Mouse (Mus musculus): ENCODE measurements around the gene Mul1. TPM values are rescaled to one million over a fixed set of nuclear protein-coding genes. Genes with fewer than 3 reads are reported as not detected.

Gene Mul1
- polyA plus RNA-seq, 1 experiment from 2014 or later: 16.8 TPM

GRCm38 (mm10) chr4:138458171-138458570 lies 23.7 kb downstream of the Mul1 start:
- peaks cover 22% of the 10 kb centered on the region for H3K4me1 ChIP-seq (replicated peaks; ENCODE audit: control insufficient read depth, insufficient read depth, low read length)
- no peak overlapping the region for H3K4me3 ChIP-seq (ENCODE audit: low read length)
- no peak for ATAC-seq (ENCODE audit: low read depth)
- no peak overlapping the region for H3K4me2 ChIP-seq (ENCODE audit: low read depth, low read length)
- H3K27ac ChIP-seq (ENCODE audit: low read length): no peak overlapping the region
- H3K9me3 ChIP-seq (ENCODE audit: control insufficient read depth, low read length): no peaks in the 10 kb centered on the region
- no peak overlapping the region for H3K9ac ChIP-seq (ENCODE audit: low read length)
- no peaks in the 10 kb centered on the region for H3K36me3 ChIP-seq (ENCODE audit: control insufficient read depth, insufficient read depth, low read length)
- H3K27me3 ChIP-seq (ENCODE audit: control insufficient read depth, insufficient read depth, low read depth, low read length): no peaks in the 10 kb centered on the region; the same call in 1 of the 2 replicates
- 81% methylated on average over 7 of the region's 7 CpGs for WGBS

GRCm38 (mm10) chr4:138458735-138459440 lies 24.4 kb downstream of the Mul1 start:
- Histone ChIP-seq H3K4me1 (replicated peaks; ENCODE audit: control insufficient read depth, insufficient read depth, low read length) (peaks cover 25% of the 10 kb centered on the region), H3K9ac (ENCODE audit: low read length) (no peak overlapping the region), H3K4me2 (ENCODE audit: low read depth, low read length) (no peak overlapping the region), H3K9me3 (ENCODE audit: control insufficient read depth, low read length) (no peaks in the 10 kb centered on the region), H3K27ac (ENCODE audit: low read length) (no peak overlapping the region), H3K36me3 (ENCODE audit: control insufficient read depth, insufficient read depth, low read length) (no peaks in the 10 kb centered on the region), H3K27me3 (ENCODE audit: control insufficient read depth, insufficient read depth, low read depth, low read length) (no peaks in the 10 kb centered on the region; the same call in 1 of the 2 replicates), H3K4me3 (ENCODE audit: low read length) (no peak overlapping the region)
- ATAC-seq (ENCODE audit: low read depth): no peak
- 64% methylated on average over 5 of the region's 5 CpGs for WGBS

GRCm38 (mm10) chr4:138459775-138460174 lies 25.3 kb downstream of the Mul1 start:
- no peak overlapping the region for H3K9ac ChIP-seq (ENCODE audit: low read length)
- H3K27me3 ChIP-seq (ENCODE audit: control insufficient read depth, insufficient read depth, low read depth, low read length): no peaks in the 10 kb centered on the region; the same call in 1 of the 2 replicates
- no peaks in the 10 kb centered on the region for H3K9me3 ChIP-seq (ENCODE audit: control insufficient read depth, low read length)
- no peak overlapping the region for H3K4me2 ChIP-seq (ENCODE audit: low read depth, low read length)
- H3K4me3 ChIP-seq (ENCODE audit: low read length): no peak overlapping the region
- WGBS: 64% methylated on average over 6 of the region's 6 CpGs
- peaks cover 34% of the 10 kb centered on the region for H3K4me1 ChIP-seq (replicated peaks; ENCODE audit: control insufficient read depth, insufficient read depth, low read length)
- no peak for ATAC-seq (ENCODE audit: low read depth)
- H3K27ac ChIP-seq (ENCODE audit: low read length): no peak overlapping the region
- no peaks in the 10 kb centered on the region for H3K36me3 ChIP-seq (ENCODE audit: control insufficient read depth, insufficient read depth, low read length)

GRCm38 (mm10) chr4:138460910-138461309 lies 26.4 kb downstream of the Mul1 start:
- H3K27ac ChIP-seq (ENCODE audit: low read length): no peak overlapping the region
- WGBS: 29% methylated on average over 9 of the region's 9 CpGs

GRCm38 (mm10) chr4:138461471-138461870 lies 27.0 kb downstream of the Mul1 start:
- no peak overlapping the region for H3K4me3 ChIP-seq (ENCODE audit: low read length)
- no peak for ATAC-seq (ENCODE audit: low read depth)
- no peak overlapping the region for H3K4me2 ChIP-seq (ENCODE audit: low read depth, low read length)
- peaks cover 31% of the 10 kb centered on the region for H3K4me1 ChIP-seq (replicated peaks; ENCODE audit: control insufficient read depth, insufficient read depth, low read length)
- H3K27ac ChIP-seq (ENCODE audit: low read length): no peak overlapping the region
- 91% methylated on average over 5 of the region's 5 CpGs for WGBS
- H3K36me3 ChIP-seq (ENCODE audit: control insufficient read depth, insufficient read depth, low read length): no peaks in the 10 kb centered on the region
- no peaks in the 10 kb centered on the region; the same call in 1 of the 2 replicates for H3K27me3 ChIP-seq (ENCODE audit: control insufficient read depth, insufficient read depth, low read depth, low read length)
- no peaks in the 10 kb centered on the region for H3K9me3 ChIP-seq (ENCODE audit: control insufficient read depth, low read length)
- no peak overlapping the region for H3K9ac ChIP-seq (ENCODE audit: low read length)

More at GRCm38 (mm10) chr4:138460910-138461309, 26.4 kb downstream of the Mul1 start:
- Histone ChIP-seq H3K36me3 (ENCODE audit: control insufficient read depth, insufficient read depth, low read length) (no peaks in the 10 kb centered on the region), H3K4me3 (ENCODE audit: low read length) (no peak overlapping the region), H3K9me3 (ENCODE audit: control insufficient read depth, low read length) (no peaks in the 10 kb centered on the region), H3K4me2 (ENCODE audit: low read depth, low read length) (no peak overlapping the region), H3K4me1 (replicated peaks; ENCODE audit: control insufficient read depth, insufficient read depth, low read length) (peaks cover 36% of the 10 kb centered on the region), H3K27me3 (ENCODE audit: control insufficient read depth, insufficient read depth, low read depth, low read length) (no peaks in the 10 kb centered on the region; the same call in 1 of the 2 replicates), H3K9ac (ENCODE audit: low read length) (no peak overlapping the region)
- ATAC-seq (ENCODE audit: low read depth): no peak

- Histone ChIP-seq H3K9ac (ENCODE audit: low read length) (no peak overlapping the region), H3K9me3 (ENCODE audit: control insufficient read depth, low read length) (no peaks in the 10 kb centered on the region), H3K4me1 (replicated peaks; ENCODE audit: control insufficient read depth, insufficient read depth, low read length) (peaks cover 28% of the 10 kb centered on the region), H3K27ac (ENCODE audit: low read length) (peak overlapping the region; percentile 94), H3K36me3 (ENCODE audit: control insufficient read depth, insufficient read depth, low read length) (no peaks in the 10 kb centered on the region), H3K27me3 (ENCODE audit: control insufficient read depth, insufficient read depth, low read depth, low read length) (no peaks in the 10 kb centered on the region), H3K4me3 (ENCODE audit: low read length) (no peak overlapping the region), H3K4me2 (ENCODE audit: low read depth, low read length) (peak overlapping the region; percentile 48)
- ATAC-seq (ENCODE audit: low read depth): peak; percentile 46
- 1% methylated on average over 11 of the region's 11 CpGs for WGBS
Measured at GRCm38 (mm10) chr4:138462971-138463831, 28.7 kb downstream of the Mul1 start.

GRCm38 (mm10) chr4:138463832-138464487 lies 29.5 kb downstream of the Mul1 start:
- Histone ChIP-seq H3K4me3 (ENCODE audit: low read length) (0 out of 2 replicates have a peak overlapping the region, but pooled peaks have one; percentile 8), H3K4me2 (ENCODE audit: low read depth, low read length) (peak overlapping the region; percentile 48), H3K9me3 (ENCODE audit: control insufficient read depth, low read length) (no peaks in the 10 kb centered on the region), H3K4me1 (replicated peaks; ENCODE audit: control insufficient read depth, insufficient read depth, low read length) (peaks cover 29% of the 10 kb centered on the region), H3K27ac (ENCODE audit: low read length) (peak overlapping the region; percentile 94), H3K9ac (ENCODE audit: low read length) (no peak overlapping the region), H3K36me3 (ENCODE audit: control insufficient read depth, insufficient read depth, low read length) (no peaks in the 10 kb centered on the region), H3K27me3 (ENCODE audit: control insufficient read depth, insufficient read depth, low read depth, low read length) (no peaks in the 10 kb centered on the region)
- ATAC-seq (ENCODE audit: low read depth): peak; percentile 84
- WGBS: 5% methylated on average over 11 of the region's 11 CpGs

- 6% methylated on average over 14 of the region's 22 CpGs for WGBS
- H3K36me3 ChIP-seq (ENCODE audit: control insufficient read depth, insufficient read depth, low read length): no peaks in the 10 kb centered on the region
Measured at GRCm38 (mm10) chr4:138464667-138465353, 30.3 kb downstream of the Mul1 start.

More at GRCm38 (mm10) chr4:138464667-138465353, 30.3 kb downstream of the Mul1 start:
- Histone ChIP-seq H3K4me3 (ENCODE audit: low read length) (no peak overlapping the region), H3K4me1 (replicated peaks; ENCODE audit: control insufficient read depth, insufficient read depth, low read length) (peaks cover 33% of the 10 kb centered on the region), H3K4me2 (ENCODE audit: low read depth, low read length) (peak overlapping the region; percentile 48), H3K9me3 (ENCODE audit: control insufficient read depth, low read length) (no peaks in the 10 kb centered on the region), H3K27ac (ENCODE audit: low read length) (peak overlapping the region; percentile 94), H3K27me3 (ENCODE audit: control insufficient read depth, insufficient read depth, low read depth, low read length) (no peaks in the 10 kb centered on the region), H3K9ac (ENCODE audit: low read length) (0 out of 2 replicates have a peak overlapping the region, but pooled peaks have one; percentile 14)
- ATAC-seq (ENCODE audit: low read depth): peak; percentile 77
